Mouse (Mus musculus) heart, postnatal 0 days (tissue): Measurements from ENCODE around the gene Ptpn5.

Experiments
- CTCF ChIP-seq: IDR thresholded peaks from 2 replicates; pipeline ENCODE4 v1.5.1; 2016; ENCODE audit warnings: antibody characterized with exemption, control low read depth, low read depth
- EP300 ChIP-seq: IDR thresholded peaks from 2 replicates; pipeline ENCODE4 v1.6.1; 2016; ENCODE audit warnings: antibody characterized with exemption, low read depth

GRCm38 (mm10) chr7:47066942-47067341 is 66.5 kb downstream of the Ptpn5 start:
- TF ChIP-seq EP300 (no peak), CTCF (no peak)
